Mouse (Mus musculus) effector memory CD4-positive, alpha-beta T cell, adult 7 months (primary cell): ENCODE data around the gene Slc22a26. TPM values are rescaled to one million over a fixed set of nuclear protein-coding genes. Genes with fewer than 3 reads are reported as not detected.

Source experiments
- polyA plus RNA-seq: library from polyadenylated mRNA; unstranded; fragments of 100-300 nt; shearing (Covaris generic); gene quantifications from one replicate; pipeline ENCODE4 v1.2.1, GENCODE M21; 2017

The Slc22a26 gene
- polyA plus RNA-seq, result not detected

DNA sequence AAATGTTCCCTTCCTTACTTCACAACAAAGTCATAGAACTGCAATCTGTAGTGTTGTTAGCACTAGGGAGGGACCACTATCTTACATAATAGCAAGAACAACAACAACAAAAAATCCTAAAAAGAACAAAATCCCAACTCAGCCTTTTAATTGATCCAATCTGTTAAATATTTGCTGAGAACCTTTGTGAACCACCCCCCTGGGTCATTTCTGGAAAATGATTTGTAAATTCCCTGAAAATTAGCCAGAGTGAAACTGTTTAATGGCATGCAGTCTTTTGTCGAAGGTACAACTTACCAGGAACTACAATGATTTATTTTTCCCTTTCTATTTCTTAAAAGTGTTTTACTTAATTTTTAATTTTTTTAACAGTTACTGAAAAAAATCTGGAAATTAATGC, at the start of gene Slc22a26:
Slc22a26 (minus strand) TSS at position 97 of the 400 bp plus-strand sequence.

Other genes starting within 250 kb of the Slc22a26 start
- 48.2 TPM for gene Pla2g16, start 245.2 kb downstream of the Slc22a26 start, polyA plus RNA-seq
- not detected for gene Lgals12, start 195.5 kb downstream of the Slc22a26 start, polyA plus RNA-seq
- not detected for gene Hrasls5, start 190.1 kb downstream of the Slc22a26 start, polyA plus RNA-seq
- not detected for gene Slc22a19, start 91.4 kb downstream of the Slc22a26 start, polyA plus RNA-seq
- gene Slc22a27, start 163.4 kb upstream of the Slc22a26 start, polyA plus RNA-seq, result 0.21 TPM